Mouse (Mus musculus): Measurements from ENCODE around the gene Lrriq1.
A peak's percentile ranks its signal among the peaks of the same experiment; 100 is the strongest.

The Lrriq1 gene

DNA sequence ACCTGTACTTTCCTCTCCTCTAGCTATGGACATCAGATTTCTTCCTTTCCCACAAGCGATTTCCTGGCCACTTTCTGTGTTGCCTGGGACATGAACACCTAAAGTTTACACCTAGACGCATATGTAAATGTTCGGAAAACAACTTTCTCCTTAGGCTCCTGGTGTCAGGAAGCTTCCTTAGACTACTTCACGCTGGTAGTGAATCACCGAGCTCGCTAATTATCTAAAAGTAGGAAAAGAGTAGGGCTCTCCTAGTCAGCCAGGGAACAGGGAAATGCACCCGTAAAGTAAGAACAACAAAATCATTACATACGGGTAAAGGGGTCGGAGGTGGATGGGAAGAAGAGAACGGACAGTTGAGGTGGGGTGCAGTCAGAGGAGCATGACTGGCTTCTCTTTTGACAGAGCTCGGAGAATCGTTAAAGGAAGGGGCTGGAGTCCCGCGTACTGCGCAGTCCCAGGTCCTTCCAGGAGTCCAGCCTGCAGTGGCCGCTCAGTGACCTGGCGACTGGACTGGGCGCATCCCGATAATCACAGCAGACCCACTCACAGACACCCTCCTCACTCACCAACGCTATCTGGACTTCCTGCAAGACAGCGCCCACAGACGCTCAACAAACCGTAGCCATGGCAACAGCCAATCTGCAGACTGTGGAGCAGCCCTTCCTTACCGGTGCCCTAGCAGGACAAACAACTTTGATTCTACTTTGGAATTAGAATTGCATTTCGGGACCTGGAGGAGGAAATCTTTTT, at the start of gene Lrriq1:
Gene Lrriq1 (minus strand): TSS at position 616 of the 753 bp plus-strand sequence.
- DNase-seq (ENCODE audit: low spot score), result peak; percentile 91

DNA sequence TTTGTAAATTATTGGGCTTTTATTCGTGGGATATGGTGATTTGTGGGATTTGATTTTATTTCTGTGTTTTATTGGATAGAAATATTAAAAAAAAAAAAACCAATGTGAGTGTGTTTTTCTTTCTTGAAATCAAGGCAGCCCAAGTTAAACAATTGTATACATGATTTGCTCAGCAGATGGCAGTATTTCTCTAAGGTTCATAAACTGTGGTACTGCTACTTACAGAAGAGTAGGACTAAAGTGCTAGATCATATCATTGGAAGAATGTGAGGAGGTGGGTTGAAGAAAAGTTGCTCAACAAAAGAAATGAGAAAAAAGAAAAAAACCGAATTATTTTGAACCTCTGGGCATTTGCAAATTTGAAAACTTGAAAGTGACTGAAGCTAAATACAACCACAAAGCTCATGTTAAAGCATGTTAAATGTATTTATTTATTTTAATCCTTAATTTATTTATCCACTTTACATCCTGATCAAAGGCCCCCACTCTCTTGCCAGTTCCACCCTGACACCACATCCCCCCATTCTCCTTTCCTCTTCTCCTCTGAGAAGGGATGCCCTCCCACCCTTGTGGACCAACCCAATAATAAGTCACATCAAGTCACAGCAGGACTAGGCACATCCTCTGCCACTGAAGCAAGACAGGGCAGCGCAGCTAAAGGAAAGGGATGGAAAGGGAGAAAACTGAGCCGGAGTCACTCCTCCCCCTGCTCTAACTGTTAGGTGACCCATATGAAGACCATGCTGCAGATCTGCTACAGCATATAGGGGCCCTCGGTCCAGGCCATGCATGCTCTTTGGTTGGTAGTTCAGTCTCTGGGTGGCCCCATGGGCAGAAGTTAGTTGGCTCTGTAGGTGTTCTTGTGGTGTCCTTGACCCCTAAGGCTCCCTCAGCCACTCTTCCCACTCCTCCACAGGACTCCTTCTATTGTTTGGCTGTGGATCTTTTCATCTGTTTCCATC, 18.0 kb upstream of the Lrriq1 start:
- DNase-seq (ENCODE audit: low spot score), result peak; percentile 78

DNA sequence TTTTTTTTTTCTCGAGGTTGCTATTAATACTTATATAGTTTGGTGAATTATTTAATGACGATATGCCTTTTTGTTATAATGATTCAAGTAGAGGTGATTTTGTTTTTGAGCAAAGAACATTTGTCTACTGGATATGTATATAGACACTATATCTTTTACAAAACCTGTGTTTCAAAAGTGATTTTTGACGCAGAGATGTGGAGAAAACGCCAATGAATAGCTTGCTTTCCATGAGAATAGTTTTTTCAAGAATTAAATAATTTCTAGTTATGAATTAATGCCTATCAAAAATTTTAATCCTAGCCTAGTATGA, 294 bp upstream of the Lrriq1 start:
- no peak for DNase-seq (ENCODE audit: low spot score)

DNA sequence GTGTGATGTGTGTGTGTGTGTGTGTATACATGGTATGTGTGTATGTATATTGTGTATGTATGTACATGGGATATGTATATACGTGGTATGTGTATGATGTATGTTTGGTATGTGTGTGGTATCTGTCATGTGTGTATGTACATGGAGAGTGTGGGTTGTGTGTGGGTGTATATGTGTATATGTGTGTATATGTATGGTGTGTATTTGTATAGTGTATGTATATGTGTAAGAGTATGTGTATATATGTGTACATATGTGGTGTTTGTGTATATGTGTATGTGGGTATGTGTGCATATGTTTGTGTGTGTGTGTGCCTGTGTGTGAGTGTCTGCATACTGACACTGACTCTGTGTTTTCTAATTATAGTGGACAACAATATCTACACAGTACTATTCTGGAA, 9.5 kb downstream of the Lrriq1 start:
- DNase-seq (ENCODE audit: low spot score), result no peak

DNA sequence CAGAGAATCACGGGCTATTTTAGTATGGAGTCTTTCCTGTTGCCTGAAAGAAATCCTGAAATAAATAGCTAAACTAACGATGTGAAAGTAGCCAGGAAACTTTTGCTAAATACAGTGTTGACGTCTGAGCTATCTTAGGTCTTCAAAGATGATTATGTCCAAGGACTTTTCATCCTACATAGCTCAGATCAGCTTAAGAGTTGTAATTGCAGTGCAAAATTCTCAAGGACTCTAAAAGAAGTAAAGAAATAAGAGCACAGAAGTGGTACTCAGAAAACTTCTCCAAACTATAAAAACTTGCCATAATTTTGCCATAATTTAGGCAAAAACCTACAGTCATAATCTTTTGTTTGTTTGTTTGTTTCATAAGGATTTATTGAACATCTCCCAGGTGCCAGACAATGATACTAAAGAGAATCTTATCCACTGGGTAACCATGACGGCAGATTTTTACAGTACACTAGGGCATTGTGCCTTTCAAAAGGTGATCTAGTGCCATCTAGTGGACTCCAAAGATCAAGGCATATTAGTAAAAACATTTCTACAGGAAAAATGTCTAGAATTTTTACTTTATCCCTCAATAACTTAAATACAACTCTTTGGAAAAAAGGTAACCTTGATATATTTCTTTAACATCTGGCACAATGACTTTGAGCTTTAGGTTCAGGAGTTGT, 41.3 kb downstream of the Lrriq1 start:
- DNase-seq (ENCODE audit: low spot score), result peak; percentile 79

DNA sequence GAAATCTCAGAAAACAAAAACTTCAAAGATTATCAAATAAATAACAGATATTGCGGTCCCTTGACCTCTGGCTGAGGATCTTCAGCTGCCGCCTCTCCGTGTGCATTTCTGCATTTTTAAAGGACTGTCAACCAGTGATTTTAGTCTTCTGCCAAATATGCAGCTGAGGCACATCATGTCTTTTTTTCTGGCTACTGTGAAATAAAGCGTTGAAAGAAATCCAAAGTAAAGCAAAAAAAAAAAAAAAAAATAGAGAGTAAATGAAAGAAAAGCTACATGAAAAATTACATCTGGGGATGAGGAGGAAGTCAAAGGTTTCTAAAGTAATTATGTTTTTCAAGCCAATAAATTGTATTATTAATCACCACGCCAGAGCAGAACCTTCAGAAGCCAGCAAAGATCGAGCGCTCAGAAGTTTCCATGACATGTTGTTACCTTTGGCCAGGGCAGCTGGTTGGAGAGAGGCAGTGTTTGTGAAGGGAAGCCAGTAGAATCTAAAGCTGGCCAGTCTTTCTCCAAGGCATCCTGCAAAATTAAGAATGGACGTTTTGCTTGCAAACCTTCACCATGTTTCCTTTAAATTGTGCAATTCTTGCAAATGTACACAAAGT, 90.2 kb downstream of the Lrriq1 start:
- no peak for DNase-seq (ENCODE audit: low spot score)

DNA sequence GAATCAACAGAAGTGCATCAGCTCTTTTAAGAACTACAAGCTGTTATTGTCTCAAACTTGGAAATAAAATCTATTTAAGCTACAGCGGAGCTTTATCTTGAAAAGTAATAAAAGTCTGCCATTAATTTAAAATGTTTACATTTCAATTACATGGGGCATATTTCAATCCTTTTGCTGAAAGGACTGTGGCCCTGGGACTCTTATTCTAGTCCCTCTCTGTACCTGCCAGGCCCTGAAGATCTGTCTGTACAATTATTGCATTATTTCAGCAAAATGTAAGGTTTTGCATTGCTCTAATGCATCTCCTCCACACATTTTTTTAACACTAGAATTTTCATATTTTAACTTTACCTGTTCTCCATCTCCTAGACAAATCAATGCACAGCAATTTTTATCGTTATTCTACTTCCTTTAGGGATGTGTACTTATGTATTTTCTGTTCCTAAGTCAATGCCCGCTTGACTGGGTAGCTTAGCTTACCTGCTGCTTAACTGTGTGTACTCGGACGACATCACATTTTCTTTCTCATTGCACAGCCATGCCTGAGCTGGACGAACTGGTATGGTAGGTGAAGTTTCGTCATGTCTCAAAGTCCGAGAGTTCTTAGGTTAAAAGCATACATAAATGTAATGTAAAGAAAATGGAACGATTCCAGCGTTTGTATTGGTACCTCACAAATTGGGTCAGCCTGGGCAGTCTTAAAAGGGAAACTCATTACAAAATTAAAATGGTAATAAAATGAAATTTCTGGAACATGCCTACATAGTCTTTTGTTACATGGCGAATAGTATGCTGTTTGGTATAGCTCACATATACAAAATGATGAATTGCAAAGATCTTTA, 91.0 kb downstream of the Lrriq1 start:
- DNase-seq (ENCODE audit: low spot score), result no peak

DNA sequence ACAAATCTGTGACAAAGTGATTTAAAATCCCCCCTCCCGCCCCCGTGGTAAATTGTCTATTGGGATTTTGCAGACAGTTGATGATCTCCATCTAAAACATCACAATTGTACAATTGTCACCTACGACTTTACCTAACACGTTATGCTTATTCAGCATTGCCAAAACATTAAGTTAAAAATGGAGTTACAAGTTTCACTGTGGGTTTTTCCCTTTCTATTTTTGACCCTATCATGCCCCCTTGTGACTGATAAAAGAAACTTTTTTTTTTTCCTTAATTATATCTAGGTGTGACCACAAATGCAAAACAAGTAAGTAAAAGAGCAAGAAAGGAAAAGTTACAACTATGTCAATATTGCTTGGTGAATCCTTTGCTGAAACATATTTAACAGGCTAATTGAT, 93.6 kb downstream of the Lrriq1 start:
- peak; percentile 23 for DNase-seq (ENCODE audit: low spot score)

DNA sequence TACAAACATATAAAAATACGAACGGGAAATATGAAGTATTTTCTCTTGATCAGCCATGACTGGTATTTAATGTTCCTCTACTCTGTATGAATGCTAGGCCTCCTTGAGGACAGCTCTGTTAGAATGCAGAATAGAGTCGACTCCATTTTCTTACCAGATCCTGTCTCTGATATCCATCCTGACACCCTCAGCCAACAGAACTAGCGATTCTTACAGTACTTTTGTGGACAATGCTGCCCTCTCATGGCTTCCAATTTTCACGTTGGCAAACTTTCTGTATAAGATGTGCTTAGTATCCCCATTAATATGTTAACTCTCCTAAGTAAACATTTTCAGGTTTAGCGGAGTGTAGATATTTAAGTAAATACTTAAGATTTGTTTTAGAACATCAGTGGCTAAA, 94.6 kb downstream of the Lrriq1 start:
- peak; percentile 80 for DNase-seq (ENCODE audit: low spot score)

DNA sequence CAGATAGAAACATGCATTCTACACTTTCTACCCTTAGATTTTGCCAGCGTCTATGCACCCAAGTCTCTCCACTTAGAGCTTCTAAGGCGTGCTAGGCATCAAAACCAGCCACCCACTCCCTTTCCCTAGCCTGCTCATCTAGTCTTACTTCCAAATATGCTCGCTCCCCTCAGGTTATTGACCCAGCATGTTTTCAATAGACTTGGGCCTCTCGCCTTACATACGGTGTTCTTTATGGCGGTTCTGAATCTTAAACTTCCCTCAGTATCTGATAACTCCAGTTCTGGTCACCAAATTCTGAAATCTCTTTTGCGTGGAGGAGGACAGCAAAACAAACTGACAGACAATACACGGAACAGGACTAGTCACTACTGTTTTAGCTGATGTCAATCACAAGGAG, 95.5 kb downstream of the Lrriq1 start:
- DNase-seq (ENCODE audit: low spot score), result no peak

DNA sequence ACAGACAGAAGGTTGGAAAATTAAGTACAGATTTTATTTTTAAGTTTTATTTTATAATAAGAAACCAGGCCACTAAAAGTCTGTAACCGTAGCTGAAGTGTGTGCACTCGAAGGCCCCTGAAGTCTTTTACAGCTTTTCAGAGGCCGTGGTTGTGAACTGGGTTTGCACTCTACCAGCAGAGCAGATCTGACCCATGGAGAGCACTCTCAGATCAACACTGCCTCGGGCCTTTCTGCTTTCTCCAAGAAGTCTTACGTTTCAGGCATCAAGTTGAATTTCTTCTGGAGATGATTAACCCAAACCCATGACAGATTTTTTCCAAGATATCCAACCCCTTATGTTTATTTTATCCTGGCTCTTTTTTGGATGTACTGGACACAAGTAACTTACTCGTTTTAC, 121.5 kb downstream of the Lrriq1 start:
- peak; percentile 45 for DNase-seq (ENCODE audit: low spot score)

DNA sequence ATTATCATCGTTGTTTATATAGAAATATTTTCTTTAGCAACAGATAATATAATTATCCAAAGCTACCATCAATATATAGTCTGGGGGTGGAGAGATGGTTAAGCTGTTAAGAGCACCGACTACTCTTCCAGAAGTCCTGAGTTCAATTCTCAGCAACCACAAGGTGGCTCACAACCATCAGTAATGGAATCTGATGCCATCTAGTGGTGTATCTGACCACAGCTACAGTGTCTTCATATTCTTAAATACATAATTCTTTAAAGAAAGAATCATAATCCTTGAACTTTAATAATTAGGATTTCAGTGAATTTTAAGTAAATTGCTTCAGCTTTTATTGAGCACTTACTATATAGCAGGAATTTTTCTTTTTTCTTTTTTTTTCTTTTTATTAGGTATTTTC, 128.0 kb downstream of the Lrriq1 start:
- no peak for DNase-seq (ENCODE audit: low spot score)

DNA sequence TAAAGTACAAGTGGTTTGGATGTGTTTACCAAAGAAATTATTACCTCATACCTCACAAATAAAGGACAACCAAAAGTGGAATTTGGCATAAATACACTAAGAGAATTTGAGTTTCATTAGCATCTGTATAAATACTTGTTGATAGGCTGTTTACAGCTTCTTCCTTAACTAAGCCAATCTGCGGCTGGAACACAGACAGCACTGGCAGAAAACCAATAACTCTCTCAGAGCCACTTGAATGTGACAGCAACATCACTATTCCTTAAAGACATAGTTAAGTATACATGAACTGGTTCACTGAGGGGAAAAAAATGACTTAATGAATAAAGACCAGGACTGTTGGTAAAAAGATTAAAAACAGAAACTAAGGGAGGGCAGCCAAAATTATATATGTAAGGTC, 150.0 kb downstream of the Lrriq1 start:
- peak; percentile 12 for DNase-seq (ENCODE audit: low spot score)

DNA sequence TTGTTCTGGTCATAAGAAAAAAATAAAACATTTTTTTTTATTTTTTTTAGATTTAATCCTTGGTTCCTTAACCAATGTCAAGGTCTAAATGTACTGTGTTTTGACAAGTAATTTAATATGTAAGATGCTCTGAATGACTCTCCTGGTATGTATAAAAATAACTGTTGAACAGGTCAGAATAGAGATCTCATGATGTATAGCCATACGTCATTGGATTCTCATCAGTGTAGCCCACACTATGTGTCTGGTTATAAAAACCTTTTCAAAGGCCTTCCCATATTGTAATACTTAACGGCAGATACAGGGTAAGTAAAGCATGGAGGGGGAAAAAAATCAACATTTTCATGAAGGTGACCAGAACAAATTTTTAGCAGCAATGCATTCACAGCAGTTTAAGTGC, 186.5 kb downstream of the Lrriq1 start:
- no peak for DNase-seq (ENCODE audit: low spot score)

DNA sequence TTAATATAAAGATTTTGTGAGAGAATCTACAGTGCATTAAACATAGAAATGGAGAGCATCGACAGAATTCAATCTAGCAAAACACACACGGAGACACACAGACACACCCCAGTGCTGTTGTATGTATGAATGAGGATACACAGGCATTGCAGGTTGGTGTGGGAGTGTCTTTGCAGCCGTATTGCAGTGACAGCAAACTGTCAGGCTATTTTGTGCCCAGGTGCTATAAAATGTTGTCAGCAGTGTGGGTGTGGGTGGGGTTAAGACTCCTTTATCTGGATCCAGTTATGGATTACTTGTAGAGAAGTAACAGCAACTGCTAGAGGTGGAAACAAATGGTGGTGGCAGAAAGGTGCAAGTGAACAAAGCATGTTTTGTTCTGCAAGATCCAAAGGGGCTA, 189.5 kb downstream of the Lrriq1 start:
- no peak for DNase-seq (ENCODE audit: low spot score)

DNA sequence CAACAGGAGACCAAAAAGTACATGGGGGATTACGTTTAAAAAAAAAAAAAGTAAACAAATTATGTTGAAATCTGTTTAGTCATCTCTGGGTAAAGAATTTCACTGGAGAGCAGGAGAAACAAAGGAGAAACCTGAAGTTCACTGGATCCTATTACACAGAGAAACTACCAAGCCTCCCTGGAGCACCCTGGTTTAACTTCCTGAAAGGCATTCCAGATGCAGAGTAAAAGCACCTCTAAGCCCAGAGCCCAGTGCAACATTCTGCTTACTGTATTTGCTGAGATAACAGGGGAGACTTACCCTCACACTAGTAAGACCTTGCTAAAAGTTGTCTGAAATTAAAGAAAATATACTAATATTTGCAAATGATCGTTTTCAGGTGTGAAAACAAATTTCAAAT, 191.1 kb downstream of the Lrriq1 start:
- no peak for DNase-seq (ENCODE audit: low spot score)

DNA sequence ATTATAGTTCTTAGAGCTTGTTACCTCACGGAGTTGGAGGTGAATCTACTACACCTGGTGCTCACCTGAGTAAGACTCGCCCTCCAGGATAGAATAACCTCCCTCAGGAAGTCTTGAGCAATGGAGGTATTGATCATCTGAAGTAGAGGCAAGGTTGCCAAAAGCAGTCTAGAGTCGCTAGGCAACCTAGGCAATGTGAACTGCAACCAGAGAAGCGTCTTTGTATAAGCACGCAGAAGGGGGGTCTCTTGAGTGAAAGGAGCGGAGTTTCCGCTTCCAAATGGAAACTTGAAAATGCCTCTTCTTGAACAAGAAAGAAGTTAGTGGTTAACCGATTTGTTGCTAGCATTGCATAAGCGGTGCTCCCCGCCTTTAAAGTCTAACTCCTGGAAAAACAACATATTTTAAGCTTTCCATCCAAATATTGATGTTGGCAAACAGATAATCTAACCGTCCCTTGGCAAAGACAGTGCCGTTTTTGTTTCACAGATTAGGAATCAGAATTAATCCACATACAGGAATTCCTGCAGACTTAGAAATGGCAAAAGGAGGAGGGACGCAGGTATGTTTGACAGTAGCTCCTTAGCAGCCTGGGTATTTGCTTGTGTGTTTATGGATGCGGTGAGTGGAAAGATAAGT, 201.0 kb downstream of the Lrriq1 start:
- peak; percentile 62 for DNase-seq (ENCODE audit: low spot score)

DNA sequence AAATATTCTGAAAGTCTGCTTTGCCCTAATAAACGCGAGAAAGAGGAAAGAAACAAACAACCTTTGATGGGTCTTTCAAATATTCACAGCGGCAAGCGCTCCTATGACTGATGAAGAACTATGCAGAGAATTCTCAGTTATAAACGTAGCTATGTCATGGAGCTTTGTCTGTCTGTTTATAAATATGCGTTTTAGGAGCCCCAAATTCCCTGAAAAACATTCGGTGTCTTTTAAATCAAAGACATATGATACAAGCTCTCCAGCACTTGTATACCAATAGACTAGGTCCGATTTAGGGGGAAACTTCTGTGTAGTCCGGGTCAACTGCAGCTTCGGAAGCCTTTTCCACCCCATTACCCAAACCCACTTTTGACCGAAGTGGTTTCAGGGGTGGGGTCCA, 205.2 kb downstream of the Lrriq1 start:
- peak; percentile 50 for DNase-seq (ENCODE audit: low spot score)

DNA sequence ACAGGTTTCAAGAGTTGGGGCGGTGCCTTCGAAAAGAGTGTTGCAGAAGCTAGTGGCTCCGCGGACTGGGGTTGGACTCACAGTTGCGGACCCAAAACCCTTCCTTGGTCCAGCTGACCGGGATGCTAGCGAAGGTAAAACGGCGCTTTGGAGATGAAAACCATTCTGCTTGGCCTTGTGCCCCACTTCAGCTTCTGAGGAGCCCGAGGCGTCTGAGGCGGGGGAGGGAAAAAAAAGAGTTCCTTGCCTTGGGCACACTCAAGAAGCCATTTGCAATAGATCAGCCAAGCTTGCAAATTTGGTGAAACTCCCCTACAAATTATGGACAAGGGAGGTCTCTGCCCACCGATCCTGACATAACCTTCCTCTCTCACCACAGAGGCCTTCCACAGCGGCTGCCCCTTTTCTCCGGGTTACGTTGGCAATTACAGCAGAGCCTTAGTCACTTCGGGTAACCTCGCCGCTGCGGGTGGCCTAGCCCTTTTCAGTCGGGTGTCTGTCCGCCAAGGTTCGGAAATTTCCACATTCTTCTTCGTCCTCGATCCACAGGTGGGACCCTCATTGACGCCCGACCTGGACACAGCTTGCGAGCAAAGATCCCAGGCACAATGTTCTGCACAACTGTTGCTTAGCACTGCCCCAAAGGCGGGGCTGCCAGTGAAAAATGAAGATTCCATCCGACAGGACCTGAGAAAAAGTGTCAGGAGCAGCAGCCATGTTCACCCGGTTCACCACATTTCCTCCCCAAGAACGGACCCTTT, 206.2 kb downstream of the Lrriq1 start, which contains the start of gene Alx1:
Gene Alx1 (minus strand): TSS at position 486 of the 761 bp plus-strand sequence.
- peak; percentile 52 for DNase-seq (ENCODE audit: low spot score)

DNA sequence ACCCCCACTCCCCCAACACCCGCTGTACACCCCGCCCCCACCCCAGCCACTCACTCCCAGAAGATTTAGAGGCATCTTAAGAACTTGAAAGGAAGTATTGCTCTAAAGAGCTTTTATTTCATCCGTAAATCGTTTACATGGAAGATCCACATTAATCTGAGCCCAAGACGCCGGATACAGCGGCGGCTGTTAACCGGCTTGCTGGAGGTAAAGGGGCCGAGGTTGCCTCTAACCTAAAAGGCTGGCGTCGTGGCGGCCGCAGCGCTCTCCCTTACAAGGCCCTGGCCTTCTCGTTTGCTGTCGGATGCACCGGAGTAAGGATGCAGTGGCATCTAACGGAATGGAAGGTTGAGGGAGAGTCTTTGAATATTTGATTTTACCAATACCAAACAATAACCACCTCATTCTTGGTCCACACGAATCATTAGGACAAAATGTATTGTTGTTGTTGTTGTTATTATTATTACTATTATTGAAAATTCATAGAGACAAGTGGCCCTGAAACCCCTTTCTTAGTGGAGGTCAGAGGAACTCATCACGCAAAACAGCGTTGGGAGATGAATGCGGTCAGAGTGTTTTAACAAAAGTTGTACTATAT, 206.9 kb downstream of the Lrriq1 start:
- peak; percentile 61 for DNase-seq (ENCODE audit: low spot score)

Data from embryo, embryonic 10.5 days (tissue).